Mouse (Mus musculus) MEL (cell line): Measurements from ENCODE around the gene Inpp5b. TPM values are rescaled to one million over a fixed set of nuclear protein-coding genes. Genes with fewer than 3 reads are reported as not detected.

Experiments used
- DNase-seq: peaks from one replicate; pipeline ENCODE4 v3.0.0; 2011; ENCODE audit warnings: low read depth, low spot score
- H3K27ac ChIP-seq: 2 replicates; pipeline ENCODE4 v1.5.1; 2012; ENCODE audit warnings: low read depth, mild to moderate bottlenecking, control low read depth, low read length, moderate library complexity; ENCODE audit not compliant: control insufficient read depth
- H3K27me3 ChIP-seq, 2 experiments: fragments of 150-350 bp in 1 of 2; sonication (generic) in 1 of 2; 2 replicates each; pipeline ENCODE4 v1.6.1; 2012; ENCODE audit warnings: low read length in 2 of 2, mild to moderate bottlenecking in 2 of 2, improper control_type of control experiment in 1 of 2, moderate library complexity in 1 of 2; ENCODE audit not compliant: insufficient read depth in 2 of 2, control insufficient read depth in 1 of 2
- H3K36me3 ChIP-seq, 2 experiments: 2 replicates each; pipeline ENCODE4 v1.6.1; 2012 to 2014; ENCODE audit warnings: low read length in 2 of 2, improper control_type of control experiment in 1 of 2, inconsistent platforms in 1 of 2, mild to moderate bottlenecking in 1 of 2; ENCODE audit not compliant: insufficient read depth in 2 of 2, control insufficient read depth in 1 of 2
- H3K4me1 ChIP-seq, 2 experiments: fragments of 150-350 bp in 1 of 2; sonication (generic) in 1 of 2; 2 replicates each; pipeline ENCODE4 v1.6.1; 2012; ENCODE audit warnings: low read length in 2 of 2, improper control_type of control experiment in 1 of 2, mild to moderate bottlenecking in 1 of 2; ENCODE audit not compliant: insufficient read depth in 2 of 2, control insufficient read depth in 1 of 2
- H3K4me3 ChIP-seq, 2 experiments: fragments of 150-350 bp in 1 of 2; sonication (generic) in 1 of 2; 2 replicates each; pipeline ENCODE4 v1.5.1; 2012; ENCODE audit warnings: low read depth in 2 of 2, low read length in 2 of 2, mild to moderate bottlenecking in 2 of 2, moderate library complexity in 2 of 2, control low read depth in 1 of 2, improper control_type of control experiment in 1 of 2; ENCODE audit not compliant: control insufficient read depth in 1 of 2, insufficient read depth in 1 of 2
- H3K79me2 ChIP-seq: 2 replicates; pipeline ENCODE4 v1.6.1; 2012; ENCODE audit warnings: mild to moderate bottlenecking, low read length, moderate library complexity; ENCODE audit not compliant: control insufficient read depth, poor library complexity, insufficient read depth
- H3K9ac ChIP-seq: 2 replicates; pipeline ENCODE4 v1.6.1; 2012; ENCODE audit warnings: low read depth, mild to moderate bottlenecking, control low read depth, low read length, moderate library complexity; ENCODE audit not compliant: control insufficient read depth, poor library complexity, severe bottlenecking
- H3K9me3 ChIP-seq: fragments of 150-350 bp; sonication (generic); replicated peaks from 2 replicates; pipeline ENCODE4 v1.6.1; 2012; ENCODE audit warnings: mild to moderate bottlenecking, low read length, improper control_type of control experiment, moderate library complexity; ENCODE audit not compliant: insufficient read depth
- BHLHE40 ChIP-seq: IDR thresholded peaks from 2 replicates; pipeline ENCODE4 v1.6.1; 2012; ENCODE audit warnings: low read depth, mild to moderate bottlenecking, inconsistent platforms, low read length, improper control_type of control experiment, borderline replicate concordance
- ELF1 ChIP-seq: IDR thresholded peaks from 2 replicates; pipeline ENCODE4 v1.6.1; 2014; ENCODE audit warnings: low read depth, mild to moderate bottlenecking, inconsistent platforms, low read length, improper control_type of control experiment, moderate library complexity
- EP300 ChIP-seq, 2 experiments: IDR thresholded peaks; 2 replicates each; pipeline ENCODE4 v1.6.1; 2011; ENCODE audit warnings: improper control_type of control experiment in 2 of 2, low read length in 2 of 2, low read depth in 1 of 2, mild to moderate bottlenecking in 1 of 2
- ETS1 ChIP-seq: IDR thresholded peaks from 2 replicates; pipeline ENCODE4 v1.6.1; 2012; ENCODE audit warnings: low read depth, mild to moderate bottlenecking, inconsistent platforms, low read length, improper control_type of control experiment, moderate library complexity
- GATA1 ChIP-seq: IDR thresholded peaks from 2 replicates; pipeline ENCODE4 v1.6.1; 2011; ENCODE audit warnings: low read depth, low read length, improper control_type of control experiment
- HCFC1 ChIP-seq: IDR thresholded peaks from 2 replicates; pipeline ENCODE4 v1.6.1; 2012; ENCODE audit warnings: low read depth, mild to moderate bottlenecking, inconsistent platforms, low read length, improper control_type of control experiment, moderate library complexity
- JUND ChIP-seq: IDR thresholded peaks from 2 replicates; pipeline ENCODE4 v1.6.1; 2011; ENCODE audit warnings: low read depth, mild to moderate bottlenecking, improper control_type of control experiment, low read length
- MAFK ChIP-seq: IDR thresholded peaks from 2 replicates; pipeline ENCODE4 v1.6.1; 2011; ENCODE audit warnings: low read depth, mild to moderate bottlenecking, low read length, improper control_type of control experiment, borderline replicate concordance
- MEF2A ChIP-seq: IDR thresholded peaks from 2 replicates; pipeline ENCODE4 v1.6.1; 2014; ENCODE audit warnings: low read depth, mild to moderate bottlenecking, inconsistent platforms, low read length, improper control_type of control experiment; ENCODE audit not compliant: poor library complexity, insufficient replicate concordance, severe bottlenecking; ENCODE audit errors: extremely low read depth
- MXI1 ChIP-seq: IDR thresholded peaks from 2 replicates; pipeline ENCODE4 v1.6.1; 2011; ENCODE audit warnings: mild to moderate bottlenecking, low read depth, low read length, improper control_type of control experiment
- MYB ChIP-seq: IDR thresholded peaks from 2 replicates; pipeline ENCODE4 v1.6.1; 2011; ENCODE audit warnings: mild to moderate bottlenecking, low read depth, low read length, improper control_type of control experiment
- NRF1 ChIP-seq: IDR thresholded peaks from 2 replicates; pipeline ENCODE4 v1.6.1; 2014; ENCODE audit warnings: low read depth, mild to moderate bottlenecking, inconsistent platforms, low read length, improper control_type of control experiment, moderate library complexity; ENCODE audit not compliant: poor library complexity, insufficient read depth, severe bottlenecking
- POLR2A ChIP-seq, 2 experiments: IDR thresholded peaks; 2 replicates each; pipeline ENCODE4 v1.6.1; 2011 to 2012; ENCODE audit warnings: low read length in 2 of 2, mild to moderate bottlenecking in 2 of 2, control low read depth in 1 of 2, improper control_type of control experiment in 1 of 2, low read depth in 1 of 2, moderate library complexity in 1 of 2; ENCODE audit not compliant: control insufficient read depth in 1 of 2, insufficient read depth in 1 of 2, poor library complexity in 1 of 2
- RAD21 ChIP-seq: IDR thresholded peaks from 2 replicates; pipeline ENCODE4 v1.6.1; 2011; ENCODE audit warnings: mild to moderate bottlenecking, low read depth, low read length, improper control_type of control experiment
- RCOR1 ChIP-seq: IDR thresholded peaks from 2 replicates; pipeline ENCODE4 v1.6.1; 2012; ENCODE audit warnings: low read depth, mild to moderate bottlenecking, inconsistent platforms, low read length, improper control_type of control experiment
- SIN3A ChIP-seq: IDR thresholded peaks from 2 replicates; pipeline ENCODE4 v1.6.1; 2012; ENCODE audit warnings: low read length, improper control_type of control experiment, inconsistent platforms
- SMC3 ChIP-seq: IDR thresholded peaks from 2 replicates; pipeline ENCODE4 v1.6.1; 2011; ENCODE audit warnings: low read depth, low read length, improper control_type of control experiment
- TAL1 ChIP-seq: IDR thresholded peaks from 2 replicates; pipeline ENCODE4 v1.6.1; 2012; ENCODE audit warnings: mild to moderate bottlenecking, inconsistent platforms, low read length, moderate library complexity, mixed read lengths
- TBP ChIP-seq: IDR thresholded peaks from 2 replicates; pipeline ENCODE4 v1.8.0; 2011; ENCODE audit warnings: low read depth, low read length, improper control_type of control experiment
- TCF12 ChIP-seq: IDR thresholded peaks from 2 replicates; pipeline ENCODE4 v1.6.1; 2014; ENCODE audit warnings: low read depth, mild to moderate bottlenecking, inconsistent platforms, low read length, improper control_type of control experiment, moderate library complexity
- ZNF384 ChIP-seq: IDR thresholded peaks from 2 replicates; pipeline ENCODE4 v1.6.1; 2012; ENCODE audit warnings: low read depth, mild to moderate bottlenecking, inconsistent platforms, low read length, improper control_type of control experiment
- polyA plus RNA-seq, 2 experiments: library from polyadenylated mRNA; stranded (reverse) in 1 of 2; unstranded in 1 of 2; fragments of >175 nt in 1 of 2; fragments of >200 nt in 1 of 2; gene quantifications; 2 replicates each; pipeline versions ENCODE4 v1.2.1 to v1.2.4; 2012; ENCODE audit warnings: low replicate concordance in 2 of 2, low read depth in 1 of 2; ENCODE audit not compliant: insufficient read length in 2 of 2, insufficient read depth in 1 of 2, missing spikeins in 1 of 2
- total RNA-seq: library from RNA; depleted of rRNA; stranded (reverse); fragments of 300-350 nt; gene quantifications from 2 replicates; pipeline ENCODE4 v1.2.3, GENCODE M21; 2012

The Inpp5b gene
- total and polyA plus RNA-seq, 3 experiments: 28.6 to 52.5 TPM; not detected in 1

- peaks cover 18 to 57% of the 10 kb centered on the region in 2 experiments for H3K4me1 ChIP-seq
- no peaks in the 10 kb centered on the region for H3K9me3 ChIP-seq
- TF ChIP-seq TBP (no peak), ZNF384 (peak; percentile 90), SIN3A (peak; percentile 65), NRF1 (no peak), GATA1 (peak; percentile 64), TCF12 (peak; percentile 13; the same call in 1 of the 2 replicates), ETS1 (peak; percentile 79), RCOR1 (peak; percentile 37), MXI1 (0 out of 2 replicates have a peak, but pooled peaks have one; percentile 16), EP300 (IDR thresholded peaks at IDR 0.05; ENCODE audit: low read depth in 1 of 2, low read length in 2 of 2) (peak in 1 of 2 experiments; percentile 72; a peak in 3 of 4 replicates)
- no peak overlapping the region for H3K9ac ChIP-seq
- DNase-seq: peak; percentile 70
- H3K79me2 ChIP-seq: peaks cover 55% of the 10 kb centered on the region
- no peaks in the 10 kb centered on the region for H3K27me3 ChIP-seq
- peak overlapping the region; percentile 49 for H3K27ac ChIP-seq
- no peak overlapping the region for H3K4me3 ChIP-seq
- peaks cover 2 to 50% of the 10 kb centered on the region in 2 experiments; a peak in 3 of 4 replicates for H3K36me3 ChIP-seq
Measured at GRCm38 (mm10) chr4:124766566-124766940, 24.9 kb downstream of the Inpp5b start.

- Histone ChIP-seq H3K27ac (peak overlapping the region; percentile 48), H3K79me2 (peaks cover 37% of the 10 kb centered on the region), H3K36me3 (peaks cover 0 to 72% of the 10 kb centered on the region in 2 experiments; a peak in 3 of 4 replicates), H3K4me1 (peaks cover 31 to 79% of the 10 kb centered on the region in 2 experiments), H3K9ac (peak overlapping the region; percentile 10; the same call in 1 of the 2 replicates), H3K27me3 (no peaks in the 10 kb centered on the region)
- TF ChIP-seq HCFC1 (no peak), EP300 (IDR thresholded peaks at IDR 0.05; ENCODE audit: low read depth in 1 of 2, low read length in 2 of 2) (peak; percentile 58 to 77), MXI1 (peak; percentile 82), POLR2A (IDR thresholded peaks at IDR 0.05; ENCODE audit: control insufficient read depth in 1 of 2, insufficient read depth in 1 of 2, low read depth in 1 of 2, low read length in 2 of 2, poor library complexity in 1 of 2) (peak in 1 of 2 experiments; percentile 30; a peak in 1 of 4 replicates), MYB (0 out of 2 replicates have a peak, but pooled peaks have one; percentile 10), RAD21 (no peak), JUND (no peak), ETS1 (peak; percentile 48; the same call in 1 of the 2 replicates), NRF1 (no peak), TBP (peak; percentile 54; the same call in 1 of the 2 replicates), TCF12 (peak; percentile 55; the same call in 1 of the 2 replicates), BHLHE40 (no peak), SMC3 (no peak), GATA1 (peak; percentile 60; the same call in 1 of the 2 replicates), MEF2A (no peak), TAL1 (peak; percentile 83), MAFK (no peak), ELF1 (no peak)
- TF ChIP-seq, all 39 proteins: peak for 9
- no peaks in the 10 kb centered on the region for H3K9me3 ChIP-seq
- DNase-seq: peak; percentile 83
- no peak overlapping the region for H3K4me3 ChIP-seq
Measured at GRCm38 (mm10) chr4:124768963-124769591, 27.4 kb downstream of the Inpp5b start.
